Mouse (Mus musculus) lung, adult 2 months (tissue): ENCODE measurements around the gene Akr1d1. TPM values are rescaled to one million over a fixed set of nuclear protein-coding genes. Genes with fewer than 3 reads are reported as not detected.

Experiments
- DNase-seq: peaks from one replicate; pipeline ENCODE4 v3.0.0; 2022
- H3K4me1 ChIP-seq: fragments of 200-500 bp; 2 replicates; pipeline ENCODE4 v1.6.1; 2011; ENCODE audit warnings: low read length; ENCODE audit not compliant: control insufficient read depth, insufficient read depth
- H3K4me3 ChIP-seq: fragments of 200-500 bp; replicated peaks from 2 replicates; pipeline ENCODE3; 2011; ENCODE audit warnings: low read depth, mild to moderate bottlenecking, control low read depth, low read length; ENCODE audit errors: extremely low read depth
- CTCF ChIP-seq: fragments of 200-500 bp; IDR thresholded peaks from 2 replicates; pipeline ENCODE4 v1.5.1; 2011; ENCODE audit warnings: mild to moderate bottlenecking, low read length, control low read depth; ENCODE audit not compliant: insufficient read depth
- POLR2A ChIP-seq: fragments of 200-500 bp; IDR thresholded peaks from 2 replicates; pipeline ENCODE4 v1.6.1; 2011; ENCODE audit warnings: low read depth, mild to moderate bottlenecking, control low read depth, low read length, borderline replicate concordance; ENCODE audit errors: extremely low read depth
- WGBS: fragments of 180-500 bp; shearing (Covaris S2); methylation state at CpG from one replicate; pipeline ENCODE4 v1.1.7; 2018; 5-methylcytosine and 5-hydroxymethylcytosine counted together
- polyA plus RNA-seq: library from polyadenylated mRNA; depleted of rRNA; stranded (reverse); fragments of >200 nt; gene quantifications from 2 replicates; pipeline ENCODE4 v1.2.3, GENCODE M21; 2012

Akr1d1 gene
- polyA plus RNA-seq, 1 experiment: 0.04 TPM

DNA sequence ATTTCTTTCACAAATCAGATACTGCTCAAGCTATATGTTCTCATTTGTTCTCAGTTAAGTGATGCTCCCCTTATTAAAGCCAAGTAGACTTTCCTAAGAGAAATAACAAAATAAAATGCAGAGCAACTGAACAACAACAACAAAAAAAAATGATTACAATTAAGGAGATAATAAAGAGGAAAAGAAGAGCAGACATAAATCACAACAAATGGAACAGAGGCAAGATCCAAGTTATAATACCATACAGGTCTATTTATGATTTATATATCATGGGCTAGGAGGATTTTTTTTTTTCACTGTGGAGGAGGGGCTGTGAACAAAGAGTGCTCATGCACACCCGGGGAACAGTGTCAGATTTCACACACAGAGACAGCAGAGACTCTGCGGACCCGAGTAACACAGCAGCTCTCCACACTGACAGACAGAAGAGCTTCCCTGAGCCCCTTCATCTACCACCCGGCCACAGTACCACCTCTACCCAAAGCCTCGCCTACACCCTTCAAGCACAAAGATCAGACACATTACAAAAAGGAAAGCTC is 63.6 kb downstream of the Akr1d1 start:
- 50% methylated on average over 5 of the region's 5 CpGs for WGBS
- Histone ChIP-seq H3K4me1 (peaks cover 4% of the 10 kb centered on the region), H3K4me3 (no peak overlapping the region)
- no peak for DNase-seq
- no peak for TF ChIP-seq POLR2A
- no peak for TF ChIP-seq CTCF

DNA sequence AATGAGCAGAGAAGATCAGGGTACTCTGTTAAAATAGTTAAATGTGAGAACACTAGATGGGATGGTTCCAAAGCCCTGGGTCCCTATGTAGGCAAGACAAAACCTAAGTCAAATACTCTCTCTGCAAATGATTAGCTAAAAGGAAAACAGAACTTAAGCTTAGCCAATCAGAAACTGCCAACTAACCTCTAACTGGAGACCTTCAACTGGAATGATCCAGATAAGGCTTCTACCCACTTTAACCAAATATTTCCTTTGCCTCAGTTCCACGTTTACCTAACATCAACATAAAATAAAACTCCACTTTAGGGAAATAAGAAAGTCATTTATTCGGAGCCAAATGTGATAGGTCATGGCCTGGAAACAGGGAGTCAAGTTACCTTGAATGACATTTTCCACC is 67.1 kb downstream of the Akr1d1 start:
- TF ChIP-seq POLR2A (no peak), CTCF (no peak)
- no peak for DNase-seq
- 56% methylated on average over 2 of the region's 2 CpGs for WGBS
- Histone ChIP-seq H3K4me1 (peaks cover 4% of the 10 kb centered on the region), H3K4me3 (no peak overlapping the region)

DNA sequence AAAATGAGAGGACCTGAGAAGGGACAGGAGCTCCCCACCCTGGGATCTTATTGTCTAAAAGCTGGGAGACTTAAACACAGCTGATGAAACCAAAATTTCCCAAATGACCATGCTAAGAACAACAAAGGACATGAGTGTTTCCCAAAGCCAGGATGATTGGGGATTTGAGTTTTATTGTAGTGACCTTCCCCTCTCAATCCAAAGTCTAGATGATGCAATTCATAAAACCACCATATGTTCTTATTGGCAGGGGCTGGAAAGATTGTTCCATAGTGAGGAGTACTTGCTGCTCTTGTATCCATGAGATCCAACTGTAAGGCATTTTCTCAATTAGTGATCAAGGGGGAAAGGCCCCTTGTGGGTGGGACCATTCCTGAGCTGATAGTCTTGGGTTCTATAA is 68.1 kb downstream of the Akr1d1 start:
- Histone ChIP-seq H3K4me1 (no peaks in the 10 kb centered on the region; the same call in none of the 2 replicates), H3K4me3 (no peak overlapping the region)
- no peak for TF ChIP-seq POLR2A
- no peak for TF ChIP-seq CTCF
- no peak for DNase-seq

DNA sequence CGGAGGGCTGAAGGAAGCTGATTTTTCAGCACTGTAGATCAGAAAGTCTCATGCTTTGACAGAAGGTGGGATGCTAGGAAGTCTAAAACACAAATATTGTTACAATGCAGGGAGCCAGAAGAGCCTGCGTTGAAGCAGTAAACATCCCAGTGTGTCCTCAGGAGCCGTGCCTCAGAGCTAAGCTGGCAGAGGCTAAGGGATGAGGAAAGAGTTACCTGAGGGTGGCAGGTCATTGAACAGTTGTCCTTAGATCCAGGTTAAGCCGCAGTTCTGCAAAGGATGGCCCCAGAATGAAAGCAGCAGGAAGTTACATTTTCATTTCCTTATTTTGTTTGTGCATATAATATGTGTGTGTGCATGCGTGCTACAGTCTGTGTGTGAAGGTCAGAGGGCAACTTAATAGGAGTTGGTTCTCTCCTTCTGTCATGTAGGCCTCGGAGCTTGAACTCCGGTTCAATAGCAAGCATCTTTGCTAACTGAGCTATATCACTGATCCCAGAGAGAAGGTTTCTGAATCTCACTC is 71.1 kb downstream of the Akr1d1 start:
- DNase-seq: no peak
- no peaks in the 10 kb centered on the region; the same call in 1 of the 2 replicates for H3K4me1 ChIP-seq

DNA sequence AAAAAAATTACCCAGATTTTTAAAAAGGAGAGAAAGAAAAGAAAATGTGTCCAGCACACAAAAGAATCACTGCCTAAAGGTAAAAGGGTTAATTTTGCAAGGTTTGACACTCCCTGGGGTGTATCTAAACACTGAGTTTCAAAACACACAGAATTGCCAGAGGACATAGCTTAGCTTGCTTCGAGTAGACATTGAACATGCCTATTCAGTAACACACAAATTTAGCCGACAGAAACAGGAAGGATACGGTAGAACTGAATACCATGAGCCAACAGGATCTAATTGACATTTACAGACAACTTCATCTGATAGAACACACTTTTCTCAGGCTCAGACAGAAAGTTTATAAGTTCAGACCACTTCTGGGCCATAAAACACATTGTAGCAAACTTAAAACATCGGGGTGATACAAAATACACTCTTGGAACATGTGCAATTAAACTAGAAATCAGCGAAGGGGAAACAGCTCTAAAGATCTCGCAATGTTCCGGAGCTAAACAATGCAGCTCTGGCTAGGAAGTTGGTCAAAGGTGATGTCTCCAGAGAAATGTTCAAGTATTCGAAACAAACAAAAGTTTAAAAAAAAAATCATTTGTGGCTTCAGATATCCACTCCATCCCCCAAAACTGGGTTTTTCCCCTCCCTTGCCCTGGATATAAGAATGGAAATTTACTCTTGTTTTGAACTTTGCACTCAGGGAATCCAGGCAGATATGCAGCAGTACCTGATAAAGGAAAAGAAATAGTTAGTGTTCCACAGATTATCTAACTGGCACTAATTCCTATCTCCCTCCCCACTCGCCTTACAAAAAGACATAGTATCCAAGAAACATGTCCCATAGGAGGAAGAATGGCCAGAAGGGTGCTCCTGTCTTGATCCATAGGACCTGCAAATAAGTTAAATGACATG is 73.1 kb downstream of the Akr1d1 start:
- Histone ChIP-seq H3K4me1 (no peaks in the 10 kb centered on the region; the same call in 1 of the 2 replicates), H3K4me3 (no peak overlapping the region)
- 41% methylated on average over 9 of the region's 9 CpGs for WGBS
- no peak for DNase-seq
- TF ChIP-seq POLR2A (no peak), CTCF (no peak)

More for the DNA sequence above, 71.1 kb downstream of the Akr1d1 start:
- WGBS: 48% methylated on average over 7 of the region's 7 CpGs
- no peak overlapping the region for H3K4me3 ChIP-seq
- TF ChIP-seq POLR2A: no peak
- no peak for TF ChIP-seq CTCF

DNA sequence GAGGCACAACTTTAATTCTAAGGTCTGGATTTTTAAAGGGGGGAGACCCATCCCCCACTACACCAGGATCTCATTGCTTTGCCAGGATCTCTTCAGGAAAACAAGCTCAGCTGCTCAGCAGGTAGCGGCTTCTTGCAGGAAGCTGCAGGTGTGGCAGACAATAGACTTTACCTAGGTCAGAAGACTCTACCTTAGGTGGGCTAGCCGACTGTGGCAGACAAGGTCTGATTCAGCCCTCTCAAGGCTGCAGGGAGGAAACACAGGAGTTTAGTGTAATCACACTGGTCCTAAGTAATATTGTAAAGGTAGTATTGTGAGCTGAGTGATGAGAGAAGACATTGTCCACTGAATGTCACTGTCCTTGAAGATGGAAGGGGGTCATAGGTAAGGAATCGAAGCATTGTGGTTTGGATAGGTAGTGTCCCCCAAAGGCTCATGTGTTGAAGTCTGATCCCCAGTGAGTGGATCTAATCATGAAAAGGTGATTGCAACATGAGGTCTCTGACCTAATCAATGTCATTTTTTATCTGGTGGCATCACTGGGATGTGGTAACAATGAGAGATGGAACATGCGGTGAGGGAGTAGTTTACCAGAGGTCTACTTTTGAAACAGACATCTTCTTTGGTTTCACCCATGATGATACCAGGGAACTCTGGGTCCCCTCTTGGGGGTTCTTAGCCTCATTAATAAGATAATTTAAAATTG is 74.4 kb downstream of the Akr1d1 start:
- DNase-seq: no peak
- no peak for TF ChIP-seq CTCF
- TF ChIP-seq POLR2A: no peak
- Histone ChIP-seq H3K4me1 (no peaks in the 10 kb centered on the region; the same call in 1 of the 2 replicates), H3K4me3 (no peak overlapping the region)
- 88% methylated on average over 4 of the region's 4 CpGs for WGBS

DNA sequence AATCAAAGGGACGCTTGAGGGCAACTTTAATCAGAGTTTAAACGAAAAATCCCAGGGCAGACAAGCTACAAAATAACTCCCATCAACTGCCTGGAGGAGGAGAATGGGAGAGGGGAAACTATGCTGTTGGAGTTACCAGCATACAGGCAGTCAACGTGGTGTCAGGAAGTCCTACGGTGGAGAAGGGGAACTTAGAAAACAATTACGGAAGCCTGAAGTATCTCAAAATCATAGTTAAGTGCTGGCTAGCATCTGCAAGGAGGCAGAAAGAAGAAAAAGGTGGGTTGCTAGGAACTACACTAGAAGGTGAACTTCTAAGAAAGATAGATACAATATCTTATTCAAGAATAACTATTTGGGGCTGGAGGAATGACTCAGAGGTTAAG is 74.9 kb downstream of the Akr1d1 start:
- Histone ChIP-seq H3K4me3 (no peak overlapping the region), H3K4me1 (no peaks in the 10 kb centered on the region; the same call in 1 of the 2 replicates)
- TF ChIP-seq POLR2A (no peak), CTCF (no peak)
- no peak for DNase-seq
- 74% methylated on average over 5 of the region's 5 CpGs for whole genome bisulfite sequencing

DNA sequence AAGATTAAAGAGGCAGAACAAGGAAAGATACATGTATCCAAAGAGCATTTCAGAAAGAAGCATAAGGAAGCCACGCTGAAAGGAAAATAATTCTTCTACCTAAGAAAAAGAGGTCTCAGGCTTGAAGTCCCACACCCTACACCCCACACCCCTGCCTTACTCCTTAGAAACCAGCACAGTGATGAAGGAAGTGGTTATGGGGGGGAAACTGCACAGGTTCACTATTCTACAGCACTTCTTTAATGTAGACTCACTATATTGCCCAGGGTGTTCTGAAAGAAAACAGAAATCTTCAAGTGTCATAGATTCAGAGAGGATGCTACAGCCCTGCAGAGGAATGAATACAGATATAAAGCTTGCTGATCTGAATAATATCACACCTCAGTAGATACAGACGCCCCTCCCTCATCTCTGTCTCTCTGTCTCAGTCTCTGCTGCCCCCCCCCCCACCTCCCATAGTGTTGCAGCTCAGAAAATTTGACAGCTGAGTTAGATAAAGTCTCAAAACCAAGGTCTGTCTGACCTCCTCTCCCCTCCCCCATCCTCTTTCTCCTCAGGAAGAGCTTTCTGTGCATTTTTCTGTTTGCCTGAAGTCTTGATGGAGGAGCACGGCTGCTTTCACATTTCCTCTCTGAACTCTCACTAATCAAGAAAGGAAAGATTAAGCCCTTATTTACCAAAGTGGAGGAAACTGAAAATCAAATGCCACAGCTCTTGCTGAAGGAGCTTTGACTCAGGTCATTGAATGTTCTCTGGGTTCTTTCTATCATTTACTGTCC is 77.7 kb downstream of the Akr1d1 start:
- TF ChIP-seq POLR2A (no peak), CTCF (no peak)
- no peak for DNase-seq
- H3K4me3 ChIP-seq: no peak overlapping the region
- 51% methylated on average over 3 of the region's 3 CpGs for WGBS
- H3K4me1 ChIP-seq: no peaks in the 10 kb centered on the region; the same call in 1 of the 2 replicates

DNA sequence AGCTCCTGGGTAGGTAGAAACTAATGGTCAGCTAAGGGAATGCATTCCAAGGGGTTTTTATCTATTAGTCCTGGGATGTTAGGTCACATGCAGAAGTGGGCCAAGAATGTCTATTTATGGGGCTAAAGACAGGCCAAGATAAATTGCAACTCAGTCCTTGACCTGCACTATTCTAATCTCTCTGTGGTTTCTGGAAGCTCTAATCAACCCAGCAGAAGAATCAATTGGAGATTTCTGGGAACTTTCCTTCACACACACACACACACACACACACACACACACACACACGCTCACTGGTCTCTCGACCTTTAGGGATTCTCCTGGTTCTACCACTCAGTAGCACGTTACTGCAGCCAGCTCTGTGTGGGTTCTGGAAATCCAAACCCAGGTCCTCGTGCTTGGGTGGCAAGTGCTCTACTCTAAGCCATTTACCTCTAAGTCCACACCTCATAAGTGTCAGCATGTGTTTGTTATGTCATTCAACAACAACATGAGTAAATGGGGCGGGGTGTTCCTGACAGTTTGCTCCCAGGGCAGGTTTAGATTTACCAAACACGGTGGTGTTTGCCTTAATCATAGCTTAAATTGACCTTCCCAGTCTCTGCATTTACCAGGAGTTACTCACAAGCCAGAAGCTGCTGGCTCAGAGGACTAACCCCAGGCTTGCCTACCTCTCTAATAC is 82.8 kb downstream of the Akr1d1 start:
- Histone ChIP-seq H3K4me3 (no peak overlapping the region), H3K4me1 (peaks cover 5% of the 10 kb centered on the region)
- DNase-seq: no peak
- TF ChIP-seq POLR2A (no peak), CTCF (no peak)
- WGBS: 64% methylated on average over 6 of the region's 6 CpGs
